Mouse (Mus musculus): Measurements from ENCODE around the gene Nphp1. TPM values are rescaled to one million over a fixed set of nuclear protein-coding genes. Genes with fewer than 3 reads are reported as not detected.

Nphp1 gene
- polyA plus RNA-seq, 1 experiment from 2014 or later, result 24.6 TPM

- 80% methylated on average over 8 of the region's 8 CpGs for WGBS
- H3K4me3 ChIP-seq, result no peak overlapping the region
- peaks cover 5% of the 10 kb centered on the region; the same call in 1 of the 2 replicates for H3K4me1 ChIP-seq
- no peaks in the 10 kb centered on the region for H3K36me3 ChIP-seq
- H3K27me3 ChIP-seq (replicated peaks), result no peaks in the 10 kb centered on the region
- H3K4me2 ChIP-seq (replicated peaks), result no peak overlapping the region
- H3K27ac ChIP-seq, result no peak overlapping the region
- ATAC-seq (ENCODE audit: low FRiP score, low read depth), result no peak
- no peaks in the 10 kb centered on the region for H3K9me3 ChIP-seq
- no peak overlapping the region for H3K9ac ChIP-seq
Measured at GRCm38 (mm10) chr2:127718839-127719468, 69.7 kb downstream of the Nphp1 start.

GRCm38 (mm10) chr2:127714726-127715125 is 74.0 kb downstream of the Nphp1 start:
- no peak for ATAC-seq (ENCODE audit: low FRiP score, low read depth)
- no peaks in the 10 kb centered on the region for H3K36me3 ChIP-seq
- H3K9me3 ChIP-seq, result no peaks in the 10 kb centered on the region
- H3K9ac ChIP-seq, result no peak overlapping the region
- H3K4me2 ChIP-seq (replicated peaks), result no peak overlapping the region
- H3K27me3 ChIP-seq (replicated peaks), result no peaks in the 10 kb centered on the region
- WGBS, result 41% methylated on average over 3 of the region's 3 CpGs
- H3K27ac ChIP-seq, result no peak overlapping the region
- no peaks in the 10 kb centered on the region for H3K4me1 ChIP-seq
- no peak overlapping the region for H3K4me3 ChIP-seq

- 75% methylated on average over 3 of the region's 3 CpGs for WGBS
- Histone ChIP-seq H3K36me3 (no peaks in the 10 kb centered on the region), H3K4me1 (no peaks in the 10 kb centered on the region), H3K9me3 (no peaks in the 10 kb centered on the region), H3K4me3 (no peak overlapping the region), H3K9ac (no peak overlapping the region), H3K4me2 (replicated peaks) (no peak overlapping the region), H3K27ac (no peak overlapping the region), H3K27me3 (replicated peaks) (no peaks in the 10 kb centered on the region)
- no peak for ATAC-seq (ENCODE audit: low FRiP score, low read depth)
Measured at GRCm38 (mm10) chr2:127708792-127709191, 79.9 kb downstream of the Nphp1 start.

GRCm38 (mm10) chr2:127708060-127708459 is 80.6 kb downstream of the Nphp1 start:
- Histone ChIP-seq H3K4me3 (no peak overlapping the region), H3K27ac (no peak overlapping the region), H3K4me1 (no peaks in the 10 kb centered on the region), H3K27me3 (replicated peaks) (no peaks in the 10 kb centered on the region), H3K9me3 (no peaks in the 10 kb centered on the region), H3K4me2 (replicated peaks) (no peak overlapping the region), H3K9ac (no peak overlapping the region), H3K36me3 (no peaks in the 10 kb centered on the region)
- WGBS, result 39% methylated on average over 3 of the region's 3 CpGs
- ATAC-seq (ENCODE audit: low FRiP score, low read depth), result no peak

GRCm38 (mm10) chr2:127705267-127705666 is 83.4 kb downstream of the Nphp1 start:
- Histone ChIP-seq H3K4me2 (replicated peaks) (no peak overlapping the region), H3K4me1 (no peaks in the 10 kb centered on the region), H3K4me3 (no peak overlapping the region), H3K9ac (no peak overlapping the region), H3K36me3 (no peaks in the 10 kb centered on the region), H3K9me3 (no peaks in the 10 kb centered on the region), H3K27ac (no peak overlapping the region), H3K27me3 (replicated peaks) (no peaks in the 10 kb centered on the region)
- no peak for ATAC-seq (ENCODE audit: low FRiP score, low read depth)
- WGBS, result 92% methylated on average over 6 of the region's 6 CpGs

Other genes starting within 250 kb of the Nphp1 start
- gene Prom2, start 247.4 kb downstream of the Nphp1 start, polyA plus RNA-seq (2016; fragmentation: Nextera tagmentation; extraction: Ambion mirVana), result 0.32 and 0.60 TPM in 2 replicates
- gene Zfp661, start 201.8 kb downstream of the Nphp1 start, polyA plus RNA-seq (2016; fragmentation: Nextera tagmentation; extraction: Ambion mirVana), result 8.6 and 9.5 TPM in 2 replicates
- gene Mrps5, start 201.7 kb downstream of the Nphp1 start, polyA plus RNA-seq (2016; fragmentation: Nextera tagmentation; extraction: Ambion mirVana), result 149 and 151 TPM in 2 replicates
- gene Mal, start 132.2 kb downstream of the Nphp1 start, polyA plus RNA-seq (2016; fragmentation: Nextera tagmentation; extraction: Ambion mirVana), result 0.96 and 1.1 TPM in 2 replicates
- gene Mall, start 59.0 kb downstream of the Nphp1 start, polyA plus RNA-seq (2016; fragmentation: Nextera tagmentation; extraction: Ambion mirVana), result 1.0 and 1.1 TPM in 2 replicates
- gene Mtln, start 3.6 kb upstream of the Nphp1 start, polyA plus RNA-seq (2016; fragmentation: Nextera tagmentation; extraction: Ambion mirVana), result 26.6 and 26.7 TPM in 2 replicates
- 45.3 and 48.6 TPM in 2 replicates for gene Bub1, start 43.0 kb upstream of the Nphp1 start, polyA plus RNA-seq (2016; fragmentation: Nextera tagmentation; extraction: Ambion mirVana)
- gene Acoxl, start 50.0 kb upstream of the Nphp1 start, polyA plus RNA-seq (2016; fragmentation: Nextera tagmentation; extraction: Ambion mirVana), result not detected in 2 replicates